Mouse (Mus musculus): Measurements from ENCODE around the gene Fras1. TPM values are rescaled to one million over a fixed set of nuclear protein-coding genes. Genes with fewer than 3 reads are reported as not detected.

Gene Fras1
- polyA plus RNA-seq, 1 experiment from 2014 or later, result 4.2 TPM

GRCm38 (mm10) chr5:96762021-96762420, 388.3 kb downstream of the Fras1 start:
- WGBS, result 100% methylated on average over 1 of the region's 1 CpGs
- no peak overlapping the region for H3K27ac ChIP-seq (ENCODE audit: low read length)

GRCm38 (mm10) chr5:96768846-96769471, 395.2 kb downstream of the Fras1 start:
- Histone ChIP-seq H3K27me3 (ENCODE audit: control insufficient read depth, insufficient read depth, low read depth, low read length) (no peaks in the 10 kb centered on the region), H3K4me2 (ENCODE audit: low read length) (no peak overlapping the region), H3K9ac (ENCODE audit: low read depth, low read length) (no peak overlapping the region), H3K4me3 (ENCODE audit: low read depth, low read length) (no peak overlapping the region), H3K4me1 (ENCODE audit: control insufficient read depth, insufficient read depth, low read length) (no peaks in the 10 kb centered on the region; the same call in 1 of the 2 replicates), H3K9me3 (replicated peaks; ENCODE audit: control insufficient read depth, low read length, poor library complexity, severe bottlenecking) (no peaks in the 10 kb centered on the region), H3K27ac (ENCODE audit: low read length) (no peak overlapping the region), H3K36me3 (ENCODE audit: control insufficient read depth, insufficient read depth, low read length) (no peaks in the 10 kb centered on the region)
- peak; percentile 61; the same call in 1 of the 2 replicates for ATAC-seq
- WGBS, result 58% methylated on average over 10 of the region's 10 CpGs

More at GRCm38 (mm10) chr5:96762021-96762420, 388.3 kb downstream of the Fras1 start:
- Histone ChIP-seq H3K36me3 (ENCODE audit: control insufficient read depth, insufficient read depth, low read length) (no peaks in the 10 kb centered on the region), H3K4me1 (ENCODE audit: control insufficient read depth, insufficient read depth, low read length) (no peaks in the 10 kb centered on the region), H3K27me3 (ENCODE audit: control insufficient read depth, insufficient read depth, low read depth, low read length) (no peaks in the 10 kb centered on the region), H3K4me2 (ENCODE audit: low read length) (no peak overlapping the region), H3K4me3 (ENCODE audit: low read depth, low read length) (no peak overlapping the region), H3K9ac (ENCODE audit: low read depth, low read length) (no peak overlapping the region), H3K9me3 (replicated peaks; ENCODE audit: control insufficient read depth, low read length, poor library complexity, severe bottlenecking) (no peaks in the 10 kb centered on the region)
- ATAC-seq, result no peak

- H3K9me3 ChIP-seq (replicated peaks; ENCODE audit: control insufficient read depth, low read length, poor library complexity, severe bottlenecking), result no peaks in the 10 kb centered on the region
- ATAC-seq, result no peak
- no peak overlapping the region for H3K9ac ChIP-seq (ENCODE audit: low read depth, low read length)
- WGBS, result 78% methylated on average over 14 of the region's 14 CpGs
- peaks cover 3% of the 10 kb centered on the region; the same call in 1 of the 2 replicates for H3K4me1 ChIP-seq (ENCODE audit: control insufficient read depth, insufficient read depth, low read length)
- no peak overlapping the region for H3K27ac ChIP-seq (ENCODE audit: low read length)
- no peak overlapping the region for H3K4me2 ChIP-seq (ENCODE audit: low read length)
- no peaks in the 10 kb centered on the region for H3K27me3 ChIP-seq (ENCODE audit: control insufficient read depth, insufficient read depth, low read depth, low read length)
- no peaks in the 10 kb centered on the region for H3K36me3 ChIP-seq (ENCODE audit: control insufficient read depth, insufficient read depth, low read length)
- H3K4me3 ChIP-seq (ENCODE audit: low read depth, low read length), result no peak overlapping the region
Observed at GRCm38 (mm10) chr5:96783506-96784288, 409.9 kb downstream of the Fras1 start.

- no peak overlapping the region for H3K4me3 ChIP-seq (ENCODE audit: low read depth, low read length)
- no peaks in the 10 kb centered on the region for H3K36me3 ChIP-seq (ENCODE audit: control insufficient read depth, insufficient read depth, low read length)
- no peak overlapping the region for H3K4me2 ChIP-seq (ENCODE audit: low read length)
- H3K9me3 ChIP-seq (replicated peaks; ENCODE audit: control insufficient read depth, low read length, poor library complexity, severe bottlenecking), result no peaks in the 10 kb centered on the region
- H3K4me1 ChIP-seq (ENCODE audit: control insufficient read depth, insufficient read depth, low read length), result peaks cover 3% of the 10 kb centered on the region; the same call in 1 of the 2 replicates
- ATAC-seq, result no peak
- 83% methylated on average over 5 of the region's 5 CpGs for WGBS
- H3K27ac ChIP-seq (ENCODE audit: low read length), result no peak overlapping the region
- H3K9ac ChIP-seq (ENCODE audit: low read depth, low read length), result no peak overlapping the region
- no peaks in the 10 kb centered on the region for H3K27me3 ChIP-seq (ENCODE audit: control insufficient read depth, insufficient read depth, low read depth, low read length)
Observed at GRCm38 (mm10) chr5:96785096-96785495, 411.3 kb downstream of the Fras1 start.

GRCm38 (mm10) chr5:96792422-96792821, 418.7 kb downstream of the Fras1 start:
- peaks cover 5% of the 10 kb centered on the region for H3K4me1 ChIP-seq (ENCODE audit: control insufficient read depth, insufficient read depth, low read length)
- no peaks in the 10 kb centered on the region for H3K36me3 ChIP-seq (ENCODE audit: control insufficient read depth, insufficient read depth, low read length)
- no peak for ATAC-seq
- WGBS, result 65% methylated on average over 9 of the region's 9 CpGs
- no peak overlapping the region for H3K9ac ChIP-seq (ENCODE audit: low read depth, low read length)
- no peaks in the 10 kb centered on the region for H3K9me3 ChIP-seq (replicated peaks; ENCODE audit: control insufficient read depth, low read length, poor library complexity, severe bottlenecking)
- no peak overlapping the region for H3K4me3 ChIP-seq (ENCODE audit: low read depth, low read length)
- no peaks in the 10 kb centered on the region; the same call in none of the 2 replicates for H3K27me3 ChIP-seq (ENCODE audit: control insufficient read depth, insufficient read depth, low read depth, low read length)
- H3K4me2 ChIP-seq (ENCODE audit: low read length), result no peak overlapping the region
- no peak overlapping the region for H3K27ac ChIP-seq (ENCODE audit: low read length)

GRCm38 (mm10) chr5:96792936-96793718, 419.4 kb downstream of the Fras1 start, which contains the start of gene Anxa3:
TSS of gene Anxa3 (plus strand) at chr5:96793339.
- WGBS, result 10% methylated on average over 26 of the region's 26 CpGs

GRCm38 (mm10) chr5:96793953-96794635, 420.3 kb downstream of the Fras1 start:
- no peak overlapping the region for H3K4me3 ChIP-seq (ENCODE audit: low read depth, low read length)

More at GRCm38 (mm10) chr5:96792936-96793718, 419.4 kb downstream of the Fras1 start, which contains the start of gene Anxa3:
- Histone ChIP-seq H3K27ac (ENCODE audit: low read length) (no peak within 1 kb of the TSS), H3K36me3 (ENCODE audit: control insufficient read depth, insufficient read depth, low read length) (no peaks in the 10 kb centered on the region), H3K9ac (ENCODE audit: low read depth, low read length) (peak within 1 kb of the TSS; percentile 54), H3K9me3 (replicated peaks; ENCODE audit: control insufficient read depth, low read length, poor library complexity, severe bottlenecking) (no peaks in the 10 kb centered on the region), H3K27me3 (ENCODE audit: control insufficient read depth, insufficient read depth, low read depth, low read length) (no peaks in the 10 kb centered on the region; the same call in none of the 2 replicates), H3K4me2 (ENCODE audit: low read length) (peak within 1 kb of the TSS; percentile 76), H3K4me1 (ENCODE audit: control insufficient read depth, insufficient read depth, low read length) (peaks cover 5% of the 10 kb centered on the region), H3K4me3 (ENCODE audit: low read depth, low read length) (peak within 1 kb of the TSS; percentile 38)
- peak; percentile 77 for ATAC-seq

GRCm38 (mm10) chr5:96795752-96796151, 422.0 kb downstream of the Fras1 start:
- Histone ChIP-seq H3K27ac (ENCODE audit: low read length) (no peak overlapping the region), H3K9me3 (replicated peaks; ENCODE audit: control insufficient read depth, low read length, poor library complexity, severe bottlenecking) (no peaks in the 10 kb centered on the region), H3K4me3 (ENCODE audit: low read depth, low read length) (no peak overlapping the region), H3K9ac (ENCODE audit: low read depth, low read length) (no peak overlapping the region), H3K36me3 (ENCODE audit: control insufficient read depth, insufficient read depth, low read length) (no peaks in the 10 kb centered on the region), H3K27me3 (ENCODE audit: control insufficient read depth, insufficient read depth, low read depth, low read length) (no peaks in the 10 kb centered on the region; the same call in none of the 2 replicates), H3K4me1 (ENCODE audit: control insufficient read depth, insufficient read depth, low read length) (peaks cover 5% of the 10 kb centered on the region), H3K4me2 (ENCODE audit: low read length) (no peak overlapping the region)
- 79% methylated on average over 1 of the region's 1 CpGs for WGBS
- no peak for ATAC-seq

More at GRCm38 (mm10) chr5:96793953-96794635, 420.3 kb downstream of the Fras1 start:
- Histone ChIP-seq H3K9me3 (replicated peaks; ENCODE audit: control insufficient read depth, low read length, poor library complexity, severe bottlenecking) (no peaks in the 10 kb centered on the region), H3K27ac (ENCODE audit: low read length) (no peak overlapping the region), H3K4me1 (ENCODE audit: control insufficient read depth, insufficient read depth, low read length) (peaks cover 5% of the 10 kb centered on the region), H3K4me2 (ENCODE audit: low read length) (no peak overlapping the region), H3K9ac (ENCODE audit: low read depth, low read length) (no peak overlapping the region), H3K36me3 (ENCODE audit: control insufficient read depth, insufficient read depth, low read length) (no peaks in the 10 kb centered on the region), H3K27me3 (ENCODE audit: control insufficient read depth, insufficient read depth, low read depth, low read length) (no peaks in the 10 kb centered on the region; the same call in none of the 2 replicates)
- 49% methylated on average over 10 of the region's 10 CpGs for WGBS
- no peak for ATAC-seq
